Mouse (Mus musculus): ENCODE measurements around the gene Rab5b.
"Not testable (repeated sequence)": the region's sequence is repeated elsewhere in the genome, so short reads cannot be mapped to it uniquely, and the experiment has no call there.

Rab5b gene

GRCm38 (mm10) chr10:128642749-128643148 is 53.3 kb downstream of the Rab5b start:
- DNase-seq (ENCODE audit: low read depth): no peak

- no peak for DNase-seq (ENCODE audit: low read depth)
These were observed 54.2 kb downstream of the Rab5b start for GRCm38 (mm10) chr10:128641871-128642270.

GRCm38 (mm10) chr10:128640891-128641290 is 55.2 kb downstream of the Rab5b start:
- no peak for DNase-seq (ENCODE audit: low read depth)

GRCm38 (mm10) chr10:128639999-128640398 is 56.1 kb downstream of the Rab5b start:
- no peak for DNase-seq (ENCODE audit: low read depth)

- DNase-seq (ENCODE audit: low read depth): no peak
These were observed 59.1 kb downstream of the Rab5b start for GRCm38 (mm10) chr10:128637011-128637410.

GRCm38 (mm10) chr10:128636561-128636960 is 59.5 kb downstream of the Rab5b start:
- no peak for DNase-seq (ENCODE audit: low read depth)

GRCm38 (mm10) chr10:128635697-128636096 is 60.4 kb downstream of the Rab5b start:
- no peak for DNase-seq (ENCODE audit: low read depth)

- DNase-seq (ENCODE audit: low read depth): no peak
These were observed 64.5 kb downstream of the Rab5b start for GRCm38 (mm10) chr10:128631571-128631970.

- not testable (repeated sequence) for DNase-seq (ENCODE audit: low read depth)
These were observed 65.8 kb downstream of the Rab5b start for GRCm38 (mm10) chr10:128630306-128630705.

GRCm38 (mm10) chr10:128629746-128630145 is 66.3 kb downstream of the Rab5b start:
- DNase-seq (ENCODE audit: low read depth): no peak

- no peak for DNase-seq (ENCODE audit: low read depth)
These were observed 68.4 kb downstream of the Rab5b start for GRCm38 (mm10) chr10:128627398-128628317.

All from fibroblast of lung, adult 2 months (primary cell).